Mouse (Mus musculus): ENCODE measurements around the gene Dapp1. TPM values are rescaled to one million over a fixed set of nuclear protein-coding genes. Genes with fewer than 3 reads are reported as not detected.
A peak's percentile ranks its signal among the peaks of the same experiment; 100 is the strongest.

Dapp1 gene
- polyA plus RNA-seq, 1 experiment from 2014 or later: 9.3 TPM

DNA sequence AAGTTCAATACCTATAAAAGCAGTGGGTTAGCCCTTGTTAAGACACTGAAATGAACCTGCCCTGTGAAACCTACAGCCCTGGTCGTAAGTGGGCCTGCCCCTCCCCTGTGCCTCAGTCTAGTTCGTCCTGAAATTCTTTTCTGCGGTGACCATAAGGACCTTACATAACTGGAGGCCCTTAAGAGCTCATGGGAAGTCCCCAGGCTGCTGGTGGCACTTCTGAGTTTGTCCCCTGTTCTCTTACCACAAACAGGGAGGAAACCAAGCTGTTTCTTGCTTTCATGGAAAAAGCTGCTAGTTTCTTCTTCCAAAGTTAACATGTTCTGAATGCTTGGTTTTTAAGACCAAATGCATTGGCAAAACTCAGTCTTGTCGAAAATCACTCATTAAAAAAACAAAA, 20.5 kb upstream of the Dapp1 start:
- Histone ChIP-seq H3K4me1 (peaks cover 49% of the 10 kb centered on the region), H3K36me3 (no peaks in the 10 kb centered on the region), H3K9me3 (no peaks in the 10 kb centered on the region), H3K4me3 (no peak overlapping the region), H3K27ac (peak overlapping the region; percentile 86), H3K27me3 (ENCODE audit: insufficient read depth, poor library complexity, severe bottlenecking) (no peaks in the 10 kb centered on the region)
- 56% methylated on average over 4 of the region's 4 CpGs for WGBS
- no peak for DNase-seq (ENCODE audit: low spot score)

GRCm38 (mm10) chr3:138000724-138001069, 19.4 kb upstream of the Dapp1 start:
- no peaks in the 10 kb centered on the region for H3K27me3 ChIP-seq (ENCODE audit: insufficient read depth, poor library complexity, severe bottlenecking)
- H3K36me3 ChIP-seq: no peaks in the 10 kb centered on the region
- peaks cover 48% of the 10 kb centered on the region for H3K4me1 ChIP-seq
- WGBS: 38% methylated on average over 4 of the region's 4 CpGs
- H3K27ac ChIP-seq: peak overlapping the region; percentile 86
- H3K9me3 ChIP-seq: no peaks in the 10 kb centered on the region
- peak overlapping the region; percentile 37 for H3K4me3 ChIP-seq
- no peak for DNase-seq (ENCODE audit: low spot score)

GRCm38 (mm10) chr3:138000062-138000723, 18.8 kb upstream of the Dapp1 start:
- no peaks in the 10 kb centered on the region for H3K9me3 ChIP-seq
- DNase-seq (ENCODE audit: low spot score): no peak
- H3K4me3 ChIP-seq: no peak overlapping the region
- WGBS: 88% methylated on average over 8 of the region's 8 CpGs
- H3K27me3 ChIP-seq (ENCODE audit: insufficient read depth, poor library complexity, severe bottlenecking): no peaks in the 10 kb centered on the region
- H3K27ac ChIP-seq: peak overlapping the region; percentile 86
- H3K36me3 ChIP-seq: no peaks in the 10 kb centered on the region
- peaks cover 48% of the 10 kb centered on the region for H3K4me1 ChIP-seq

- H3K27me3 ChIP-seq (ENCODE audit: insufficient read depth, poor library complexity, severe bottlenecking): no peaks in the 10 kb centered on the region
- H3K9me3 ChIP-seq: no peaks in the 10 kb centered on the region
- H3K4me1 ChIP-seq: peaks cover 47% of the 10 kb centered on the region
- H3K36me3 ChIP-seq: no peaks in the 10 kb centered on the region
- WGBS: 82% methylated on average over 9 of the region's 9 CpGs
- peak overlapping the region; percentile 78 for H3K27ac ChIP-seq
- DNase-seq (ENCODE audit: low spot score): no peak
- no peak overlapping the region for H3K4me3 ChIP-seq
These were observed 18.0 kb upstream of the Dapp1 start for GRCm38 (mm10) chr3:137999224-137999790.

- DNase-seq (ENCODE audit: low spot score): no peak
- Histone ChIP-seq H3K27ac (peak overlapping the region; percentile 78), H3K36me3 (no peaks in the 10 kb centered on the region), H3K9me3 (no peaks in the 10 kb centered on the region), H3K4me3 (no peak overlapping the region), H3K4me1 (peaks cover 47% of the 10 kb centered on the region), H3K27me3 (ENCODE audit: insufficient read depth, poor library complexity, severe bottlenecking) (no peaks in the 10 kb centered on the region)
- 73% methylated on average over 14 of the region's 14 CpGs for WGBS
These were observed 17.3 kb upstream of the Dapp1 start for GRCm38 (mm10) chr3:137998491-137999223.

DNA sequence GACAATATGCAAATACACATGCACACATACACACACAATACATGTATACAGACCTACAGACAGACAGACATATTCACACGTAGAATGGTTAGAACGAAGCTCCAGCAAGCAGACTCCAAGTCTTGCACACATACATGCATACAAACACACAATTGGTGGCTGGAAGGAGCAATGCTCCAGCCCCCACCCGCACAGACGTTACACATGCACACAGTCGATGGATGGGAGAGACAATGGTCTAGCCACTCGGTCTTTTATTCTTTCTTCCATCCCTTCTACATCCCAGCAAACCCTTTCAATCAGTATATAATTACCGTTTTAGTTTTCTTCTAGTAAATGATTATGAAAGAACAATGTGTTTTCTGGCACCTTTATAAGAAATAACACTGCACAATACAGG, 14.1 kb upstream of the Dapp1 start:
- WGBS: 84% methylated on average over 7 of the region's 7 CpGs
- H3K4me3 ChIP-seq: no peak overlapping the region
- no peaks in the 10 kb centered on the region for H3K9me3 ChIP-seq
- H3K27ac ChIP-seq: no peak overlapping the region
- peaks cover 29% of the 10 kb centered on the region for H3K4me1 ChIP-seq
- no peak for DNase-seq (ENCODE audit: low spot score)
- no peaks in the 10 kb centered on the region for H3K27me3 ChIP-seq (ENCODE audit: insufficient read depth, poor library complexity, severe bottlenecking)
- no peaks in the 10 kb centered on the region for H3K36me3 ChIP-seq

DNA sequence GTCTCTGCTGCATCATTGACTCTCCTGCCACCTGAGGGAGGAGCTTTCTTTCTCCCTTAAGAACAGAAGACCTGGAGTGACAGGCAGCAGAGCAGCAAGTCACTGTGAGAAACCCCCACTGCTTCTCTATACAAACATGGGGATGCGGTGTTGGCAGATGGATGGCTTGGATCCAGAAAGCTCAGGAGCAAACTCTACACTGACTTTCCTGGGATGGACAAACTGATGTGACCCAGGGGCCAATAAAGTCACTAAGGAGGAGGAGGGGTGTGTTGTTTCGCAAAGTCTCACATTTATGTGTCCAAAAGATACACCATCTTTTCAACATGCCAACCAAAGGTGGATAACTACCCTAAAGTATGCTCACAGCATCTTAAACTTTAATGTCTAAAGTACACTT, 12.9 kb upstream of the Dapp1 start:
- Histone ChIP-seq H3K27ac (peak overlapping the region; percentile 56; the same call in 1 of the 2 replicates), H3K9me3 (no peaks in the 10 kb centered on the region), H3K36me3 (no peaks in the 10 kb centered on the region), H3K27me3 (ENCODE audit: insufficient read depth, poor library complexity, severe bottlenecking) (no peaks in the 10 kb centered on the region), H3K4me3 (no peak overlapping the region), H3K4me1 (peaks cover 24% of the 10 kb centered on the region; the same call in 1 of the 2 replicates)
- 82% methylated on average over 2 of the region's 2 CpGs for WGBS
- no peak for DNase-seq (ENCODE audit: low spot score)

- no peaks in the 10 kb centered on the region for H3K9me3 ChIP-seq
- H3K4me3 ChIP-seq: no peak overlapping the region
- H3K36me3 ChIP-seq: no peaks in the 10 kb centered on the region
- peaks cover 15% of the 10 kb centered on the region; the same call in 1 of the 2 replicates for H3K4me1 ChIP-seq
- no peaks in the 10 kb centered on the region for H3K27me3 ChIP-seq (ENCODE audit: insufficient read depth, poor library complexity, severe bottlenecking)
- no peak for DNase-seq (ENCODE audit: low spot score)
- WGBS: 82% methylated on average over 5 of the region's 5 CpGs
- no peak overlapping the region for H3K27ac ChIP-seq
These were observed 11.0 kb upstream of the Dapp1 start for GRCm38 (mm10) chr3:137992366-137992765.

GRCm38 (mm10) chr3:137991183-137991582, 9.8 kb upstream of the Dapp1 start:
- H3K36me3 ChIP-seq: no peaks in the 10 kb centered on the region
- H3K27ac ChIP-seq: peak overlapping the region; percentile 52; the same call in 1 of the 2 replicates
- no peaks in the 10 kb centered on the region for H3K9me3 ChIP-seq
- DNase-seq (ENCODE audit: low spot score): peak; percentile 93
- 14% methylated on average over 11 of the region's 11 CpGs for WGBS
- H3K27me3 ChIP-seq (ENCODE audit: insufficient read depth, poor library complexity, severe bottlenecking): no peaks in the 10 kb centered on the region
- no peak overlapping the region for H3K4me3 ChIP-seq
- H3K4me1 ChIP-seq: peaks cover 6% of the 10 kb centered on the region; the same call in 1 of the 2 replicates

DNA sequence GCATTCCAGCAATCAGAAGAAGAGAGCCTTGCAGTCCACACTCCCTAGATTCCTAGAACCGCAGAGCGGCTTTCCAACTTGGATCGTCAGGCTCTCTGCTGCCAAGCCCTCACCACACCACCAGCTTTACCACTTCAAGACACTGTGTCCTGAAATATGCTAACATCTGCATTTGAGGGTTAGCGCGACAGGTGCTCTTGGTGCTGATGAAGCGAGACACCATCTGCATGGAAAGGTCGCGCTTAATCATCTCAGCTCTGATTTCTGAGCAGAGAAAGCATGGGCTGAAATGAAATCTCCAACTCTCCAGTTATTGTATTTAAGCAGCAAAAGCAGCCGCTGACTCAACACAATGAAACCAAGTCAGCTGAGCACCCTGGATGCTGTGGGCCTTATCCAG, 8.1 kb upstream of the Dapp1 start:
- WGBS: 90% methylated on average over 9 of the region's 9 CpGs
- Histone ChIP-seq H3K4me3 (no peak overlapping the region), H3K4me1 (peaks cover 6% of the 10 kb centered on the region; the same call in 1 of the 2 replicates), H3K27me3 (ENCODE audit: insufficient read depth, poor library complexity, severe bottlenecking) (no peaks in the 10 kb centered on the region), H3K9me3 (no peaks in the 10 kb centered on the region), H3K36me3 (no peaks in the 10 kb centered on the region), H3K27ac (no peak overlapping the region)
- no peak for DNase-seq (ENCODE audit: low spot score)

- H3K4me1 ChIP-seq: peaks cover 21% of the 10 kb centered on the region; the same call in 1 of the 2 replicates
- H3K4me3 ChIP-seq: peak overlapping the region; percentile 57
- peak overlapping the region; percentile 79 for H3K27ac ChIP-seq
- H3K9me3 ChIP-seq: no peaks in the 10 kb centered on the region
- no peak for DNase-seq (ENCODE audit: low spot score)
- H3K36me3 ChIP-seq: no peaks in the 10 kb centered on the region
- 24% methylated on average over 15 of the region's 15 CpGs for WGBS
- H3K27me3 ChIP-seq (ENCODE audit: insufficient read depth, poor library complexity, severe bottlenecking): no peaks in the 10 kb centered on the region
These were observed 637 bp downstream of the Dapp1 start for GRCm38 (mm10) chr3:137980435-137981381.

DNA sequence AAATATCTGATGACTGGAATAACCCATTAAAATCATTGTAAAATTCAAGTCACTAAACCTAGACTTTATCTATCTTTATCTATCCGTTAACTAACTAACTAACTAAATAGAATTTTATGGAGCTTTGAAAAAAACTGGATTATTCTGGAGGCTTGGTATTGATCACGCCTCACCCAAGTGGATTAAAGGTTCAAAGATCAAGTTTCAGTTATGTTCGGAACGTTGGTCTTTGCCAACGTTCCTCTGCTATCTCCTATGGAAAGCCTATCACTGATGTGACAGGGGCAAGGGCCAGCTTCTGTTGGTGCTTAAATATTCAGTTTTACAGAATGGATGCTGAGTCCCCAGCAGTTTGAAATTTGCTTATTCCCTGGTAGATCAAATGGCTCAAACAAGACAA, 3.1 kb downstream of the Dapp1 start:
- no peak overlapping the region for H3K27ac ChIP-seq
- no peak for DNase-seq (ENCODE audit: low spot score)
- WGBS: 64% methylated on average over 5 of the region's 5 CpGs
- no peaks in the 10 kb centered on the region for H3K36me3 ChIP-seq
- no peaks in the 10 kb centered on the region for H3K27me3 ChIP-seq (ENCODE audit: insufficient read depth, poor library complexity, severe bottlenecking)
- H3K4me1 ChIP-seq: peaks cover 21% of the 10 kb centered on the region; the same call in 1 of the 2 replicates
- H3K4me3 ChIP-seq: no peak overlapping the region
- H3K9me3 ChIP-seq: no peaks in the 10 kb centered on the region
